Mouse (Mus musculus): ENCODE measurements around the gene Gm11634. TPM values are rescaled to one million over a fixed set of nuclear protein-coding genes. Genes with fewer than 3 reads are reported as not detected.

Gm11634 gene
- total and polyA plus RNA-seq, 3 experiments: not detected

- no peak overlapping the region for H3K27ac ChIP-seq (ENCODE audit: control insufficient read depth, low read depth, low read length)
- H3K4me1 ChIP-seq (ENCODE audit: control insufficient read depth in 1 of 2, insufficient read depth in 2 of 2, low read length in 2 of 2): peaks cover 0 to 11% of the 10 kb centered on the region in 2 experiments; a peak in 2 of 4 replicates
- no peaks in the 10 kb centered on the region for H3K79me2 ChIP-seq (ENCODE audit: control insufficient read depth, insufficient read depth, low read length, poor library complexity)
- peaks cover 0 to 2% of the 10 kb centered on the region in 2 experiments; a peak in 1 of 4 replicates for H3K27me3 ChIP-seq (ENCODE audit: control insufficient read depth in 1 of 2, insufficient read depth in 2 of 2, low read length in 2 of 2)
- TF ChIP-seq RAD21 (IDR thresholded peaks at IDR 0.05; ENCODE audit: low read depth, low read length) (no peak), ELF1 (IDR thresholded peaks at IDR 0.05; ENCODE audit: low read depth, low read length) (no peak), HCFC1 (IDR thresholded peaks at IDR 0.05; ENCODE audit: low read depth, low read length) (no peak), CTCF (IDR thresholded peaks at IDR 0.05 in 2 of 3, conservative IDR thresholded peaks at IDR 0.05 in 1 of 3; ENCODE audit: control insufficient read depth in 1 of 3, insufficient read depth in 1 of 3, low read depth in 2 of 3, low read length in 3 of 3, poor library complexity in 1 of 3, severe bottlenecking in 1 of 3) (no peak), MAX (IDR thresholded peaks at IDR 0.05; ENCODE audit: low read length) (no peak), RCOR1 (IDR thresholded peaks at IDR 0.05; ENCODE audit: low read depth, low read length) (no peak)
- H3K9me3 ChIP-seq (replicated peaks; ENCODE audit: insufficient read depth, low read length): no peaks in the 10 kb centered on the region
- no peak overlapping the region for H3K9ac ChIP-seq (ENCODE audit: control insufficient read depth, low read depth, low read length, poor library complexity, severe bottlenecking)
- no peak for DNase-seq (ENCODE audit: low read depth, low spot score)
- peaks cover 0 to 6% of the 10 kb centered on the region in 2 experiments; a peak in 2 of 4 replicates for H3K36me3 ChIP-seq (ENCODE audit: control insufficient read depth in 1 of 2, insufficient read depth in 2 of 2, low read length in 2 of 2)
- no peak overlapping the region for H3K4me3 ChIP-seq (ENCODE audit: control insufficient read depth in 1 of 2, insufficient read depth in 1 of 2, low read depth in 2 of 2, low read length in 2 of 2)
Observed at GRCm38 (mm10) chr11:101616104-101616503, 17.0 kb upstream of the Gm11634 start.

DNA sequence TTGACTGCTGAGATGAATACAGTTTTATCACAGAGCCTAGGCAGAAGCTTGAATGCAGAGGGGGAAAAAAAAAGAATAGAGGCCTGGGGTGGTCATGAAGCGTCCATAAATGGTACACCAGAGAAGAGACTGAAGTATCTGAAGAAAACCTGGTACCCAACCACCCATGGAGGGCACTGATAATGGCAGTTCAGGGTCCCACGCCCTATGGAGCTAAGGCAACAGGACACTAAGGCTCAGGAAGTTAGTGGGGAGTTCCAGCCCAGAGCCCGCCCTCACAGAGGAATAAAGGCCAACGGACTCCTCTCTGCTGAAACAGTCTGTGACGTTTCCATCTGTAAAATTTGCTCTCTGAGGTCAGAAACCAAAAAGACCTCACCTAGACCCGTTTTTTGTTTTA lies 16.3 kb upstream of the Gm11634 start:
- Histone ChIP-seq H3K9me3 (replicated peaks; ENCODE audit: insufficient read depth, low read length) (no peaks in the 10 kb centered on the region), H3K9ac (ENCODE audit: control insufficient read depth, low read depth, low read length, poor library complexity, severe bottlenecking) (no peak overlapping the region), H3K36me3 (ENCODE audit: control insufficient read depth in 1 of 2, insufficient read depth in 2 of 2, low read length in 2 of 2) (peaks cover 0 to 11% of the 10 kb centered on the region in 2 experiments; a peak in 2 of 4 replicates), H3K79me2 (ENCODE audit: control insufficient read depth, insufficient read depth, low read length, poor library complexity) (no peaks in the 10 kb centered on the region), H3K27me3 (ENCODE audit: control insufficient read depth in 1 of 2, insufficient read depth in 2 of 2, low read length in 2 of 2) (peaks cover 0 to 2% of the 10 kb centered on the region in 2 experiments; a peak in 1 of 4 replicates), H3K4me1 (ENCODE audit: control insufficient read depth in 1 of 2, insufficient read depth in 2 of 2, low read length in 2 of 2) (peaks cover 4 to 17% of the 10 kb centered on the region in 2 experiments), H3K27ac (ENCODE audit: control insufficient read depth, low read depth, low read length) (no peak overlapping the region), H3K4me3 (ENCODE audit: control insufficient read depth in 1 of 2, insufficient read depth in 1 of 2, low read depth in 2 of 2, low read length in 2 of 2) (no peak overlapping the region)
- no peak for DNase-seq (ENCODE audit: low read depth, low spot score)
- TF ChIP-seq MAFK (IDR thresholded peaks at IDR 0.05; ENCODE audit: borderline replicate concordance, low read depth, low read length) (no peak), CHD1 (IDR thresholded peaks at IDR 0.05; ENCODE audit: low read depth, low read length) (no peak), MAX (IDR thresholded peaks at IDR 0.05; ENCODE audit: low read length) (no peak)

GRCm38 (mm10) chr11:101614116-101614515 lies 15.1 kb upstream of the Gm11634 start:
- no peak overlapping the region for H3K9ac ChIP-seq (ENCODE audit: control insufficient read depth, low read depth, low read length, poor library complexity, severe bottlenecking)
- peaks cover 0 to 2% of the 10 kb centered on the region in 2 experiments; a peak in 1 of 4 replicates for H3K27me3 ChIP-seq (ENCODE audit: control insufficient read depth in 1 of 2, insufficient read depth in 2 of 2, low read length in 2 of 2)
- no peaks in the 10 kb centered on the region for H3K79me2 ChIP-seq (ENCODE audit: control insufficient read depth, insufficient read depth, low read length, poor library complexity)
- no peak overlapping the region for H3K27ac ChIP-seq (ENCODE audit: control insufficient read depth, low read depth, low read length)
- no peaks in the 10 kb centered on the region for H3K9me3 ChIP-seq (replicated peaks; ENCODE audit: insufficient read depth, low read length)
- peaks cover 5 to 14% of the 10 kb centered on the region in 2 experiments for H3K4me1 ChIP-seq (ENCODE audit: control insufficient read depth in 1 of 2, insufficient read depth in 2 of 2, low read length in 2 of 2)
- H3K4me3 ChIP-seq (ENCODE audit: control insufficient read depth in 1 of 2, insufficient read depth in 1 of 2, low read depth in 2 of 2, low read length in 2 of 2): no peak overlapping the region
- TF ChIP-seq MAX (IDR thresholded peaks at IDR 0.05; ENCODE audit: low read length) (no peak), CHD1 (IDR thresholded peaks at IDR 0.05; ENCODE audit: low read depth, low read length) (no peak), TBP (IDR thresholded peaks at IDR 0.05; ENCODE audit: low read depth, low read length) (no peak)
- peaks cover 0 to 10% of the 10 kb centered on the region in 2 experiments; a peak in 2 of 4 replicates for H3K36me3 ChIP-seq (ENCODE audit: control insufficient read depth in 1 of 2, insufficient read depth in 2 of 2, low read length in 2 of 2)
- no peak for DNase-seq (ENCODE audit: low read depth, low spot score)

Data from MEL (cell line).